Mouse (Mus musculus) heart, embryonic 16.5 days (tissue): ENCODE measurements around the gene Dtnbp1. TPM values are rescaled to one million over a fixed set of nuclear protein-coding genes. Genes with fewer than 3 reads are reported as not detected.

Source experiments
- ATAC-seq: fragments of 200-750 bp; cut with Nextera tagmentation; replicated peaks from 2 replicates; pipeline ENCODE4 v1.8.0; 2017; ENCODE audit warnings: moderate number of reproducible peaks; ENCODE audit not compliant: insufficient read depth, low FRiP score; ENCODE audit errors: extremely low read depth
- H3K27ac ChIP-seq: fragments of 300-500 bp; sonication (generic); 2 replicates; pipeline ENCODE4 v1.5.1; 2014; ENCODE audit warnings: mild to moderate bottlenecking, low read length, control low read depth, moderate library complexity
- H3K27me3 ChIP-seq: fragments of 300-500 bp; sonication (generic); 2 replicates; pipeline ENCODE4 v1.6.1; 2014; ENCODE audit warnings: low read length, mixed read lengths; ENCODE audit not compliant: control insufficient read depth, insufficient read depth
- H3K36me3 ChIP-seq: fragments of 300-500 bp; sonication (generic); 2 replicates; pipeline ENCODE4 v1.6.1; 2014; ENCODE audit not compliant: control insufficient read depth, insufficient read depth
- H3K4me1 ChIP-seq: fragments of 300-500 bp; sonication (generic); 2 replicates; pipeline ENCODE4 v1.6.1; 2014; ENCODE audit warnings: low read length, mixed read lengths; ENCODE audit not compliant: control insufficient read depth, insufficient read depth
- H3K4me2 ChIP-seq: fragments of 300-500 bp; sonication (generic); 2 replicates; pipeline ENCODE4 v1.6.1; 2014; ENCODE audit warnings: low read depth, mild to moderate bottlenecking, control low read depth, low read length
- H3K4me3 ChIP-seq: fragments of 300-500 bp; sonication (generic); 2 replicates; pipeline ENCODE4 v1.5.1; 2014; ENCODE audit warnings: mild to moderate bottlenecking, control low read depth, low read length
- H3K9ac ChIP-seq: fragments of 300-500 bp; sonication (generic); 2 replicates; pipeline ENCODE4 v1.6.1; 2014; ENCODE audit warnings: low read length, control low read depth
- H3K9me3 ChIP-seq: fragments of 300-500 bp; sonication (generic); replicated peaks from 2 replicates; pipeline ENCODE4 v1.6.1; 2016; ENCODE audit warnings: low read length; ENCODE audit not compliant: control insufficient read depth
- WGBS: fragments of 180-500 bp; shearing (Covaris S2); extraction: QIAGEN DNeasy Blood & Tissue Kit; methylation state at CpG from one replicate; pipeline ENCODE4 v1.1.7; 2014; 5-methylcytosine and 5-hydroxymethylcytosine counted together
- polyA plus RNA-seq: library from polyadenylated mRNA; unstranded; fragments of >200 nt; fragmentation: Nextera tagmentation; extraction: Ambion mirVana; gene quantifications from 2 replicates; pipeline ENCODE4 v1.2.1, GENCODE M21; 2015

The Dtnbp1 gene
- polyA plus RNA-seq, 1 experiment from 2014 or later: 110 TPM

- 85% methylated on average over 5 of the region's 5 CpGs for WGBS
- H3K9ac ChIP-seq: no peak overlapping the region
- peaks cover 10% of the 10 kb centered on the region; the same call in 1 of the 2 replicates for H3K36me3 ChIP-seq
- H3K27me3 ChIP-seq: no peaks in the 10 kb centered on the region
- H3K9me3 ChIP-seq: 0 out of 2 replicates have a peak, but pooled peaks cover 4% of the 10 kb centered on the region
- H3K4me2 ChIP-seq: no peak overlapping the region
- H3K4me3 ChIP-seq: no peak overlapping the region
- no peak for ATAC-seq
- no peaks in the 10 kb centered on the region for H3K4me1 ChIP-seq
- no peak overlapping the region for H3K27ac ChIP-seq
Observed at GRCm38 (mm10) chr13:44960542-44961291, 41.2 kb downstream of the Dtnbp1 start.

GRCm38 (mm10) chr13:44957049-44957448 lies 44.9 kb downstream of the Dtnbp1 start:
- Histone ChIP-seq H3K4me3 (no peak overlapping the region), H3K27ac (no peak overlapping the region), H3K4me2 (no peak overlapping the region), H3K9ac (no peak overlapping the region), H3K36me3 (peaks cover 11% of the 10 kb centered on the region; the same call in 1 of the 2 replicates), H3K27me3 (no peaks in the 10 kb centered on the region), H3K9me3 (0 out of 2 replicates have a peak, but pooled peaks cover 4% of the 10 kb centered on the region), H3K4me1 (peaks cover 8% of the 10 kb centered on the region)
- WGBS: 91% methylated on average over 8 of the region's 8 CpGs
- ATAC-seq: no peak

- H3K27ac ChIP-seq: no peak overlapping the region
- no peak overlapping the region for H3K9ac ChIP-seq
- 0 out of 2 replicates have a peak, but pooled peaks cover 4% of the 10 kb centered on the region for H3K9me3 ChIP-seq
- WGBS: 91% methylated on average over 6 of the region's 6 CpGs
- no peak for ATAC-seq
- H3K4me2 ChIP-seq: no peak overlapping the region
- no peak overlapping the region for H3K4me3 ChIP-seq
- no peaks in the 10 kb centered on the region for H3K27me3 ChIP-seq
- H3K4me1 ChIP-seq: peaks cover 12% of the 10 kb centered on the region
- H3K36me3 ChIP-seq: peaks cover 11% of the 10 kb centered on the region; the same call in 1 of the 2 replicates
Observed at GRCm38 (mm10) chr13:44955781-44956180, 46.2 kb downstream of the Dtnbp1 start.

- ATAC-seq: no peak
- Histone ChIP-seq H3K4me1 (peaks cover 14% of the 10 kb centered on the region), H3K4me2 (no peak overlapping the region), H3K9me3 (0 out of 2 replicates have a peak, but pooled peaks cover 4% of the 10 kb centered on the region), H3K9ac (no peak overlapping the region), H3K4me3 (no peak overlapping the region), H3K27ac (no peak overlapping the region), H3K36me3 (peaks cover 11% of the 10 kb centered on the region; the same call in 1 of the 2 replicates), H3K27me3 (no peaks in the 10 kb centered on the region)
- WGBS: 96% methylated on average over 1 of the region's 1 CpGs
Observed at GRCm38 (mm10) chr13:44954232-44954568, 47.7 kb downstream of the Dtnbp1 start.

GRCm38 (mm10) chr13:44953546-44954231 lies 48.3 kb downstream of the Dtnbp1 start:
- 73% methylated on average over 8 of the region's 8 CpGs for WGBS
- no peak for ATAC-seq

GRCm38 (mm10) chr13:44952393-44953086 lies 49.4 kb downstream of the Dtnbp1 start:
- no peak overlapping the region for H3K4me2 ChIP-seq
- H3K9ac ChIP-seq: no peak overlapping the region
- peaks cover 22% of the 10 kb centered on the region for H3K4me1 ChIP-seq
- peak overlapping the region; percentile 69 for H3K27ac ChIP-seq
- peaks cover 11% of the 10 kb centered on the region; the same call in 1 of the 2 replicates for H3K36me3 ChIP-seq
- 0 out of 2 replicates have a peak, but pooled peaks cover 4% of the 10 kb centered on the region for H3K9me3 ChIP-seq
- 42% methylated on average over 10 of the region's 10 CpGs for WGBS
- ATAC-seq: peak; percentile 85
- H3K27me3 ChIP-seq: no peaks in the 10 kb centered on the region
- H3K4me3 ChIP-seq: no peak overlapping the region

More at GRCm38 (mm10) chr13:44953546-44954231, 48.3 kb downstream of the Dtnbp1 start:
- H3K9ac ChIP-seq: no peak overlapping the region
- peaks cover 16% of the 10 kb centered on the region for H3K4me1 ChIP-seq
- H3K4me2 ChIP-seq: no peak overlapping the region
- no peak overlapping the region for H3K4me3 ChIP-seq
- 0 out of 2 replicates have a peak, but pooled peaks cover 4% of the 10 kb centered on the region for H3K9me3 ChIP-seq
- H3K27me3 ChIP-seq: no peaks in the 10 kb centered on the region
- H3K27ac ChIP-seq: no peak overlapping the region
- H3K36me3 ChIP-seq: peaks cover 11% of the 10 kb centered on the region; the same call in 1 of the 2 replicates

- no peaks in the 10 kb centered on the region for H3K27me3 ChIP-seq
- H3K4me1 ChIP-seq: peaks cover 37% of the 10 kb centered on the region
- H3K9ac ChIP-seq: no peak overlapping the region
- no peak overlapping the region for H3K4me2 ChIP-seq
- H3K27ac ChIP-seq: no peak overlapping the region
- 76% methylated on average over 16 of the region's 16 CpGs for WGBS
- H3K36me3 ChIP-seq: no peaks in the 10 kb centered on the region
- H3K9me3 ChIP-seq: no peaks in the 10 kb centered on the region
- H3K4me3 ChIP-seq: no peak overlapping the region
- ATAC-seq: no peak
Observed at GRCm38 (mm10) chr13:44948320-44949250, 53.4 kb downstream of the Dtnbp1 start.
